Mouse (Mus musculus) CH12.LX (cell line): ENCODE data around the gene Mcts2.

Experiments used
- CTCF ChIP-seq, 2 experiments: IDR thresholded peaks in 1 of 2; conservative IDR thresholded peaks in 1 of 2; 2 replicates each; pipeline ENCODE4 v1.5.1; 2011 to 2012; ENCODE audit warnings: low read depth in 2 of 2, low read length in 2 of 2, improper control_type of control experiment in 1 of 2, inconsistent platforms in 1 of 2, mild to moderate bottlenecking in 1 of 2, moderate library complexity in 1 of 2
- EP300 ChIP-seq: IDR thresholded peaks from 2 replicates; pipeline ENCODE4 v1.6.1; 2011; ENCODE audit warnings: low read length, improper control_type of control experiment
- MAX ChIP-seq: IDR thresholded peaks from 2 replicates; pipeline ENCODE4 v1.6.1; 2011; ENCODE audit warnings: low read length, improper control_type of control experiment
- POLR2A ChIP-seq: IDR thresholded peaks from 2 replicates; pipeline ENCODE4 v1.6.1; 2011; ENCODE audit warnings: low read depth, mild to moderate bottlenecking, improper control_type of control experiment, low read length
- ZNF384 ChIP-seq: IDR thresholded peaks from 2 replicates; pipeline ENCODE4 v1.6.1; 2012; ENCODE audit warnings: low read depth, low read length, improper control_type of control experiment, inconsistent platforms

- TF ChIP-seq MAX (no peak), CTCF (conservative IDR thresholded peaks at IDR 0.05 in 1 of 2, IDR thresholded peaks at IDR 0.05 in 1 of 2; ENCODE audit: low read depth in 2 of 2, low read length in 2 of 2) (no peak), EP300 (no peak), POLR2A (no peak), ZNF384 (no peak)
Measured at GRCm38 (mm10) chr2:152736748-152737147, 49.9 kb downstream of the Mcts2 start.
